Mouse (Mus musculus) ES-Bruce4 (cell line): ENCODE data around the gene Cnnm2.

Source experiments
- EP300 ChIP-seq: IDR thresholded peaks from 2 replicates; pipeline ENCODE4 v1.6.1; 2011; ENCODE audit warnings: low read depth, low read length; ENCODE audit not compliant: insufficient read depth
- POLR2A ChIP-seq: IDR thresholded peaks from one replicate; pipeline ENCODE4 v1.8.1; 2011; ENCODE audit warnings: low read length; ENCODE audit not compliant: insufficient read depth

DNA sequence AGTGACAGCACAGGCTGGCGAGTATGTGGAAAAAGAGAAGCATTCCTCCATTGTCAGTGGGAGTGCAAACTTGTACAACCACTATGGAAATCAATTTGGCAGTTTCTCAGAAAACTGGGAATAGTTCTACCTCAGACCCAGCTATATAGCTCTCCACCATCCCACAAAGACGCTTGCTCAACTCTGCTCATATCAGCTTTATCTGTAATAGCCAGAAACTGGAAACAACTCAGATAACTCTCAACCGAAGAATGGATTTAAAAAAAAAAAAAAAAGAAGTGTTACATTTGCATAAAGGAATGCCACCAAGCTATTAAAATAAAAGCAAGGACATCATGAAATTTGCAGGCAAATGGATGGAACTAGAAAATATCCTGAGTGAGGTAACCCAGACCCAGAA, 150.1 kb downstream of the Cnnm2 start:
- no peak for TF ChIP-seq POLR2A
- no peak for TF ChIP-seq EP300
